Mouse (Mus musculus) skeletal muscle tissue, postnatal 0 days (tissue): ENCODE measurements around the gene Exoc3l. TPM values are rescaled to one million over a fixed set of nuclear protein-coding genes. Genes with fewer than 3 reads are reported as not detected.

Source experiments
- microRNA counts: library from miRNA; unstranded; fragments of <30 nt; microRNA quantifications from one replicate; lab custom pipeline; 2015
- microRNA-seq, 2 experiments: library from miRNA; unstranded; fragments of <30 nt; microRNA quantifications; one replicate each; pipeline ENCODE4; 2016
- polyA plus RNA-seq: library from polyadenylated mRNA; unstranded; fragments of >200 nt; fragmentation: Nextera tagmentation; extraction: Ambion mirVana; gene quantifications from 2 replicates; pipeline ENCODE4 v1.2.1, GENCODE M21; 2015

The Exoc3l gene
- 4.2 and 6.3 TPM in 2 replicates for polyA plus RNA-seq

DNA sequence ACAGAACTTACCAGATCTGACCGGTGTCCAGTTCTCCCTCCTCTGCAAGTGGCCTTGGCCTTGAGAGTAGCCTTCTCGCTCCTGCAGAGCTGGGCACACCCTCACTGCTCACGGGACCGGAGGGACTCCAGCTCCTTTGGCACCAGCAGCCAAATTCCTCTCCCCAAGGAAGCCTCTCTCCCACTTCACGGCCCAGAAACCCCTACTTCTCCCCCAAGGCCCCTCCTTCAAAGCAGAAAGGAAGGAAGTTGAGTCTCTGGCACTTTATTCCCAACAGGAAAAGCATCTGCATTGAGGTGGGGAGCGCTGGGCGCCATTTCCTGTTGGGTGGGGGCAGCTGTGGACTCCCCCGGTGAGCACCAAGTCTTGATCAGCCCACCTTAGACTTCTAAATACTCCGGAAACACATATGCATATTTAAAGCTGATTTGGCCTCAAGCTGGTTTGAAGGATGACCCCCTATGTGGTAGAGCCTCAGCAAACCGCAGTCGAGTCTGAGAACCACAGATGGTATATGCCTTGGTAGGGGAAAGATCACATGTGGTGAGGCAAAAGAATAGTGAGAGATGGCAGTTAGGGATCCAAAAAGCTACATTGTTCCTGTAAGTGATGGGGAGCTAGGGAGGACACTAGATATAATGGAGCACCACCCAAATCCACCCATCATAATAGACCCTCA, at the start of gene Exoc3l:
TSS of gene Exoc3l (minus strand) at position 207 of the 679 bp plus-strand sequence.

DNA sequence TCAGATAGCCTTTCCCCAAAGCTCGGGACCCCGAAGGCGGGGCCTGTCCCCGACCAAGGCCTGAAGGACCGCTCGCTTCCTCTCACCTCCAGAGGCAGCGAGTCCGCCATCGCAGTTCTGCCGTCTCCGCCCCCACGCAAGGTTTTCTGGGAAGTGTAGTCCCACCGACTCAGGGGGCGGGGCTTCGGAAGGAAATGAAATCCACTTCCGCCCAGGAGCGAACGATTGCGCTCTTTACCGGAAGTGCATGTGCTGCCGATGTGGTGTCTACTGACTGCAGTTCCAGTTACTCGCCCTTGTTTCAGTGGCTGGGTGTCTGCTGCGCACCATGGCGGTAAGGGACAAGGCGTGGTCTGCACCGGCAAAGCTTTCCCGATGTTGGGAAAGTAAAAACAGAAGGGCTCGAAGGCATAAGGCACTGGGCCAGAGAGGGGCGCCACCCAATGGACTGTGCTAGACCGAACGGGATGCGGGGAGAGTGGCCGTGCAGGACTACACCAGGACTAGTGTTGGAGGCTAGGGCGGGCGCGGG, 30.3 kb upstream of the Exoc3l start, which contains the start of the genes Lrrc29 and Tmem208:
TSS of gene Lrrc29 (minus strand) at position 138 of the 532 bp plus-strand sequence.
TSS of gene Tmem208 (plus strand) at position 214 of the 532 bp plus-strand sequence.

DNA sequence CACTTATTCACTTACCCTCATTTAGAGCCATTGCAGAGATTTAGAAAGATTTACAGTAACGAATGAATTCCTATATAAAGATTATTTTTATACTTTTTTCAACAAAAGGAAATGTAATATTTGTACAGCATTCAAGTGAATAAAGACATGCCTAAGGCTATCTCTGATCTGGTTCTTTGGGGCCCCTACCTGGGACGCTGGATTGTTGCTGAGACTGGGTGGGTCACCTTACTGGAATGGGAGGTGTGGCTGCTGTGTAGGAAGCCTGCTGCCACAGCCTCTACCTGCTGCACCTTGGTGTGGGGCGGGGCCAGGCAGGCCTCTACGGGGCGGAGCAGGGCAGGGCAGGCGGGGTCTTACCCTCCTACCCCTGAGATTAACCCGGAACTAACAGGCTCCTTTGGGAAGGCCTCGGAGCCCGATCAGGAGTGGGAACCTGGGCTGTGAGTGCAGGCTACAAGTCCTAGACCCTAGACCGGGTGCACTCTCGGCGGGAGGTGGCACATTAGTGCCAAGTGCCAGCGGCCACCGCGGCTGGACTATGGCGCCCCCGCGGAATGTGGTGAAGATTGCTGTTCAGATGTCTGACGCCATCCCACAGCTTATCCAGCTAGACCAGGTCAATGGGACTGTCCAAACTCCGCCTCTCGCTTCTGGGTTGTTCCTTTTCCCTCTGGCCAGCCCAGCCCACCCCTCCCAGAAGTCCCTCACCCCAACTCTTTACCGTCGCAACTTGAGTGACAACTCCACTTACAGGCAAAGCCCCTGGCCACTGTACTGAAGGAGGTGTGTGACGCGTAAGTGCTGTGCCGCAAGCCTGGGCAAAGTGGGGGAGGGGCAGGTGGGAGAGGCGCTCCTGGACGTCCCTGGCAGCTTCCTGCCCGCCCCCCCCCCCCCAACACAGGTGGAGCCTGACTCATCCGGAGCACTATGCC, 9.6 kb upstream of the Exoc3l start, which contains the start of gene Elmo3:
TSS of gene Elmo3 (plus strand) at position 391 of the 935 bp plus-strand sequence.

DNA sequence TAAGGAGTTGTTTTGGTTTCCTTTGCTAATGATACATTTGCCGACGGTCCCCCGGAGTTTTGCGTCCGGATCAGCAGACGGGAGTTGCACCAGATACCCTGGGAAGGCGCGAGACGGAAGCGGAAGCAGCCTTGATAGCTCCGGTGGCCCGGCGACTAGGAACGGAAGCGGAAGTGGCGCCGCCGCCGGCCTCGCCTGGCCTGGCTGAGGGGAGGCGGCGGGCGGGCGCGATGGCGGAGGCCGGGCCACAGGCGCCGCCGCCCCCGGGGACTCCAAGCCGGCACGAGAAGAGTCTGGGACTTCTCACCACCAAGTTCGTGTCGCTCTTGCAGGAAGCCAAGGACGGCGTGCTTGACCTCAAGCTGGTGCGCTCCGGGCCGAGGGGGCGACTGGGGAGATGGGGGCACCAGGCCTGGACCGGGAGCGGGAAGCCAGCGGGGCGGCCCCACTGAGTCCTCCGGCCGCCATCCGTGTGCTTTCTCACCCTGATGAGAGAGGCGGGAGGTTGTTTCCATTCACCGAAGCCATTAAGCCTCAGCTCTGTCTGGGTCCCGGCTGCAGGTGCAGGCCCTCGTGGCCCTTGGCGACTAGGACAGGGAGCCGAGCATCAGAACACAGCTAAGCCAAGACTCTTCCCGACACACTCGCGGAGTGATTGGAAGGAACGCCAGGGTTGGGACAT, 1.8 kb upstream of the Exoc3l start, which contains the start of gene E2f4:
TSS of gene E2f4 (plus strand) at position 153 of the 682 bp plus-strand sequence.

DNA sequence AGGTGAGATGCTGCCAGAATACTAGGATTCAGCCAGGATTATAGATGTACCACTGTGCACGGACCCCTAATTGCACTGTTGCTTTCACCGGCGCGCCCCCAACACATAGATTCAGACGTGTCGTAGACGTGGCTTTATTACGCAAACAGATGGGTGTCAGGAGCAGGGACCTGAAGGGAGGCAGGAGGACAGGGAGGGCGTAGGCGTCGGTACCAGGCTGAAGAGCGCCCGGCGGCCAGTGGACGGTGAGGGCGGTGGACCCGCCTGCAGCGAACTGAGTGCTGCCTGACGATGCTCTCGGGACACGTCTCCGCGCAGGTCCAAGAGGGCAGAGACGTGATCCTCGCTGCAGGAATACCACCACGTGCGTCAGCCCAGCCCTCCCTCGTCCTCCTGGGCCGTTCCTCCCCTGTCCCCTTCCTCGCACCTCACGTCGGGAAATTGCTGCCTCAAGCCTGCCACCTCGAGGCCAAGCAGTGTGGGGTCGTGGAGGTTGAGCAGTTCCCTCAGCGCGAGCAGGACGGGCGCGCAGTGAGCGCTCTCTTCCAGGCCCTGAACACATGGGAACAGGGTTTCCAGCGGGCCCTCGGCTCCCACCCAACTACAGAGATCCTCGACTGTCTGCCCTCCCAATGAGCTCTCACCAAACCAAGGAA, 6.0 kb downstream of the Exoc3l start, which contains the start of gene 4931428F04Rik:
TSS of gene 4931428F04Rik (minus strand) at position 60 of the 656 bp plus-strand sequence.

DNA sequence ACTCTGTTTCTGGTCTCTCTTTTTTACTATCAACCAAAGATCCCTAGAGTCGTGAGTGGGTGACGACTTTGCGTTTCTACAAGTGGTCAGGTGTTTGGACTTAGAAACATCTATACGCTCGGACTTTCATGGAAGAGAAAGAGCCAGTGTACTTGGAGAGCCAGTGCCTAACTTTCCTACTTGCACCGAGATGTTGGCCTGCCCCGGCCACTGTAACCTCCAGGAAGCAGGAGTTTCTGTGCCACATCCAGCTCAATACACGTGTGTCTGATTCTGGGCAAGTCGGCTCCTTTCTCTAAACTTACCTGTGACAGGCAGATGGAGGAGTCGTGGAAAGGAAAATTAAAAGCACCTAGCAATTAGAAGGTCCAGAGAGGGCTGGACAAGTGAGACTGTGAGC, 20.1 kb downstream of the Exoc3l start, which contains the start of gene Nol3:
TSS of gene Nol3 (plus strand) at position 301 of the 400 bp plus-strand sequence.

DNA sequence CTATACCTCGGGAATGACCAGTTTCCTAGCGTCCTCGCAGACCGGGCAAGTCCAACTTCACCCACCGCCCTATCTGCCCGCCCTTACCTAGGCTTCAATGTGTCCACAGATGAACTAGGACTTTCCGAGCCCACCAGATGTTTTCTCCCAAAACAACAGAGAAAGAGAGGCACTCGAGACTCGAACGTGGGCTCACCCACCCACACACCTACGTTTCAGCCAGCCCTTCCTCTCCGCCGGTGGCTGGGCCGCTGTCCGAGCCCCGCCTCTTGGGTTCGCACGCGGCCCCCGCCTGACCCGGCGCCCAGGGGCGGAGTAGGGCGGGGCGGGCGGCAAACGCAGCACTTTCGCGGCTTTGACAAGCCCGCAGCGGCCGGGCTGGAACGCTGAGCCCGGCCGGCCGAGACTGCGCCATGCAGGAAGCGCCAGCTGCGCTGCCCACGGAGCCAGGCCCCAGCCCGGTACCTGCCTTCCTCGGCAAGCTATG, 26.4 kb downstream of the Exoc3l start, which contains the start of gene Hsf4:
TSS of gene Hsf4 (plus strand) at position 341 of the 487 bp plus-strand sequence.

DNA sequence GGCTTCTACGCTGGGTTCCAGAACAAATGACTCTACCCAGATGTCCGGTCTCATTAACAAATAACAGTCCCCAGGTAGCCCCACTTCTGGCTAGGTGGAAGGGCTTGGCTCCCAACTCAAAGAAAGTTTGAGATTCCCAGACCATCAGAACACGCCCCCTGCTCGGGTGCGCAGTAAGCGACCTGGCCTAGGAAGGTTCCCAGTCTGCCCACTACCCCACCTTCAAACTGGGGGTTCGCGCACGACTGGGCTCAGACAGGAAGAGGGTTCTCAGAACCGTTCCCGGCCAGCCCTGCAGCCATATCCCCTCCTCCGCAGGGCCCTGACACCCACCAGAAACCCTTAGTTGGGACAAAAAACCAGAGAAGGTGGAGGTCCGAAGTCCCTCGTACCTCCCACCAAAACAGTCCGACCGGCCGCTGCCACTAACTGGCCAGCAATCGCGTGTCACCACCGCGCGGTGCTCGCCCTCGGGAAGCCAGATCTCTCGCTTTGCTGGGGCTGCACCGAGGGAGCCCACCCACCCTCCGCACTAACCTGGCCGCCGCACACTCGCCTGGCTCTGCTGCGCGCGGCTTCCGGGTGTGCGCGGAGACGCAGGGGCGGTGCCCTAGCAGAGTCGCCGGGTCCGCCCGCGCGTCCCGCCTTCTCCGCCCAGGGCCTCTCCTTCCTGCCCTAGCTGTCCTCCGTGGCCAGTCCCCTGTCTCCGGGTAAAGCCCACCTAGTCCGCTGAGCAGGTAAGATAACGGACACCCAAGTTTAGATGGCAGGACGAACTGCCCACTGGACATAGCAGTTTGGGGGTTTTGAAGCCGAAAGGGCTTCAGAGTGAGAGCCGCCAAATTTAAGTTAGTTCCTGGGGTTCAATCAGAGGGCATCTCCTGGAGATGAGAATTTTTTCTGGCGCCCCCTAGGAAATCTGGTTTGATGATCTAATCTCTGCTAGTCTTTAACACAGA, 31.6 kb downstream of the Exoc3l start, which contains the start of the genes Tradd and Fbxl8:
TSS of gene Tradd (minus strand) at position 586 of the 959 bp plus-strand sequence.
TSS of gene Fbxl8 (plus strand) at position 625 of the 959 bp plus-strand sequence.

DNA sequence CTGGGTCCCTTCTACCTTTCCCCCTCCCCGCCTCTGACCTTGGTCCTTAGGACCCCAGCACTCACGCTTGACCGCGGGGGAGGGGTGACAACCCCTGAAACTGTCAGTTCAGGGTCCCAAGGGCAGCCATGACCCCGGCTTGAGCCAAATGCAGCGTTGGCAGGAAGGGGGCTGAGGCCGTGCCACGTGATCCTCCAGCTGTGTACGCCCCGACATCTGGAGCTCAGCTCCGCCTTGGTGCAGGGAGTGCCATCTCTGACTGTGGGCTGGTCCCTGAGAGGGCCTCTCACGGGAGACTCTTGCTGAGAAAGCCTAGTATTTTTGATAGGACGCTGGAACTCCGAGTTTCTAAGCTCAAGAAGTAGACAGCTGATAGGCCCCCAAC, 40.9 kb downstream of the Exoc3l start, which contains the start of gene B3gnt9:
TSS of gene B3gnt9 (minus strand) at position 188 of the 385 bp plus-strand sequence.

MicroRNAs encoded within 50 kb of the gene (microRNA counts, 519-probe panel; counts per million panel counts)
- microRNA mmu-miR-328 (lab: Ali Mortazavi, UCI) = 2,628 counts per million, percentile 69 among the panel's probes with 10 or more counts

Small RNA genes lying within 50 kb of the gene (microRNA-seq; reads per million reads assigned to microRNA genes)
- gene Gm27320 (0 reads per million in 2 experiments), gene Mir328 (353 to 381 reads per million in 2 experiments)

Other genes starting within 250 kb of the Exoc3l start
- gene Ces3a, start 247.5 kb downstream of the Exoc3l start, polyA plus RNA-seq = not detected in 2 replicates
- gene Ces3b, start 212.3 kb downstream of the Exoc3l start, polyA plus RNA-seq = not detected in 2 replicates
- gene Ces4a, start 164.3 kb downstream of the Exoc3l start, polyA plus RNA-seq = not detected in 2 replicates
- gene Cbfb, start 125.4 kb downstream of the Exoc3l start, polyA plus RNA-seq = 32.1 and 36.8 TPM in 2 replicates
- 13.8 and 14.6 TPM in 2 replicates for gene D230025D16Rik, start 71.0 kb downstream of the Exoc3l start, polyA plus RNA-seq
- gene B3gnt9, start 40.9 kb downstream of the Exoc3l start, polyA plus RNA-seq = 12.4 and 15.0 TPM in 2 replicates
- gene Tradd, start 31.5 kb downstream of the Exoc3l start, polyA plus RNA-seq = 6.5 and 10.0 TPM in 2 replicates
- gene Fbxl8, start 31.5 kb downstream of the Exoc3l start, polyA plus RNA-seq = 0.85 and 2.0 TPM in 2 replicates
- 0.11 and 0.18 TPM in 2 replicates for gene Hsf4, start 26.3 kb downstream of the Exoc3l start, polyA plus RNA-seq
- gene Nol3, start 20.0 kb downstream of the Exoc3l start, polyA plus RNA-seq = 19.7 and 19.8 TPM in 2 replicates
- 2.1 TPM in 2 replicates for gene 4931428F04Rik, start 6.2 kb downstream of the Exoc3l start, polyA plus RNA-seq
- 28.1 and 28.5 TPM in 2 replicates for gene E2f4, start 1.6 kb upstream of the Exoc3l start, polyA plus RNA-seq
- 2.3 and 3.0 TPM in 2 replicates for gene Elmo3, start 9.5 kb upstream of the Exoc3l start, polyA plus RNA-seq
- gene Lrrc29, start 30.2 kb upstream of the Exoc3l start, polyA plus RNA-seq = 2.5 and 2.8 TPM in 2 replicates
- 70.3 and 73.5 TPM in 2 replicates for gene Tmem208, start 30.3 kb upstream of the Exoc3l start, polyA plus RNA-seq
- gene Fhod1, start 51.9 kb upstream of the Exoc3l start, polyA plus RNA-seq = 0.82 and 1.1 TPM in 2 replicates
- 0.45 and 0.52 TPM in 2 replicates for gene Slc9a5, start 52.7 kb upstream of the Exoc3l start, polyA plus RNA-seq
- 0.12 and 0.18 TPM in 2 replicates for gene Plekhg4, start 77.2 kb upstream of the Exoc3l start, polyA plus RNA-seq
- gene Kctd19, start 117.4 kb upstream of the Exoc3l start, polyA plus RNA-seq = 0.29 TPM in 1 of 2 replicates, not detected in the other
- gene Lrrc36, start 117.5 kb upstream of the Exoc3l start, polyA plus RNA-seq = 0.94 and 1.2 TPM in 2 replicates
- 630 and 718 TPM in 2 replicates for gene Tppp3, start 175.4 kb upstream of the Exoc3l start, polyA plus RNA-seq
- gene Zdhhc1, start 200.8 kb upstream of the Exoc3l start, polyA plus RNA-seq = 22.4 and 24.2 TPM in 2 replicates
- 6.9 TPM in 2 replicates for gene Hsd11b2, start 222.7 kb upstream of the Exoc3l start, polyA plus RNA-seq